Mouse (Mus musculus) stomach, postnatal 0 days (tissue): ENCODE data around the gene Cd81. TPM values are rescaled to one million over a fixed set of nuclear protein-coding genes. Genes with fewer than 3 reads are reported as not detected.

Source experiments
- ATAC-seq: fragments of 200-750 bp; cut with Nextera tagmentation; 2 replicates; pipeline ENCODE4 v1.8.0; 2017; ENCODE audit not compliant: low FRiP score, low TSS enrichment
- DNase-seq: peaks from one replicate; pipeline ENCODE4 v3.0.0-alpha.2; 2016; ENCODE audit warnings: low spot score
- H3K27ac ChIP-seq: fragments of 300-500 bp; sonication (generic); replicated peaks from 2 replicates; pipeline ENCODE4 v1.5.1; 2014; ENCODE audit warnings: mild to moderate bottlenecking, control low read depth
- H3K27me3 ChIP-seq: fragments of 300-500 bp; sonication (generic); 2 replicates; pipeline ENCODE4 v1.6.1; 2014; ENCODE audit warnings: low read length; ENCODE audit not compliant: control insufficient read depth, insufficient read depth
- H3K36me3 ChIP-seq: fragments of 300-500 bp; sonication (generic); 2 replicates; pipeline ENCODE4 v1.6.1; 2014; ENCODE audit warnings: low read length, mixed read lengths; ENCODE audit not compliant: control insufficient read depth, insufficient read depth
- H3K4me1 ChIP-seq: fragments of 300-500 bp; sonication (generic); replicated peaks from 2 replicates; pipeline ENCODE4 v1.6.1; 2014; ENCODE audit warnings: antibody characterized with exemption; ENCODE audit not compliant: control insufficient read depth, insufficient read depth
- H3K4me2 ChIP-seq: fragments of 300-500 bp; sonication (generic); replicated peaks from 2 replicates; pipeline ENCODE4 v1.6.1; 2014; ENCODE audit warnings: low read depth, mild to moderate bottlenecking, control low read depth, moderate library complexity
- H3K4me3 ChIP-seq: fragments of 300-500 bp; sonication (generic); 2 replicates; pipeline ENCODE4 v1.5.1; 2014; ENCODE audit warnings: low read depth, low read length, control low read depth
- H3K9ac ChIP-seq: fragments of 300-500 bp; sonication (generic); 2 replicates; pipeline ENCODE4 v1.6.1; 2014; ENCODE audit warnings: mild to moderate bottlenecking, low read length, control low read depth, mixed read lengths
- H3K9me3 ChIP-seq: fragments of 300-500 bp; sonication (generic); 2 replicates; pipeline ENCODE4 v1.6.1; 2016; ENCODE audit warnings: low read length; ENCODE audit not compliant: control insufficient read depth
- CTCF ChIP-seq: IDR thresholded peaks from 2 replicates; pipeline ENCODE4 v1.5.1; 2016; ENCODE audit warnings: antibody characterized with exemption, low read depth, mild to moderate bottlenecking, moderate library complexity
- EP300 ChIP-seq: optimal IDR thresholded peaks from 2 replicates; pipeline ENCODE3; 2016; ENCODE audit warnings: antibody characterized with exemption
- WGBS: fragments of 180-500 bp; shearing (Covaris S2); extraction: QIAGEN DNeasy Blood & Tissue Kit; methylation state at CpG from one replicate; pipeline ENCODE4 v1.1.7; 2014; 5-methylcytosine and 5-hydroxymethylcytosine counted together
- polyA plus RNA-seq: library from polyadenylated mRNA; unstranded; fragments of >200 nt; fragmentation: Nextera tagmentation; extraction: Ambion mirVana; gene quantifications from 2 replicates; pipeline ENCODE4 v1.2.1, GENCODE M21; 2015

The Cd81 gene
- polyA plus RNA-seq, 1 experiment from 2014 or later: 381 TPM

GRCm38 (mm10) chr7:143007599-143008369 is 44.8 kb upstream of the Cd81 start:
- ATAC-seq: peak; percentile 86
- 39% methylated on average over 17 of the region's 17 CpGs for WGBS
- peaks cover 13% of the 10 kb centered on the region; the same call in 1 of the 2 replicates for H3K4me1 ChIP-seq

GRCm38 (mm10) chr7:143008370-143008926 is 44.1 kb upstream of the Cd81 start:
- Histone ChIP-seq H3K27ac (peak overlapping the region; percentile 85), H3K4me1 (peaks cover 13% of the 10 kb centered on the region), H3K4me3 (no peak overlapping the region), H3K4me2 (0 out of 2 replicates have a peak overlapping the region, but pooled peaks have one; percentile 15), H3K36me3 (no peaks in the 10 kb centered on the region), H3K9ac (no peak overlapping the region), H3K9me3 (no peaks in the 10 kb centered on the region), H3K27me3 (no peaks in the 10 kb centered on the region)
- no peak for TF ChIP-seq CTCF
- TF ChIP-seq EP300: no peak
- ATAC-seq: peak; percentile 56
- DNase-seq: peak; percentile 48
- WGBS: 46% methylated on average over 8 of the region's 8 CpGs

More at GRCm38 (mm10) chr7:143007599-143008369, 44.8 kb upstream of the Cd81 start:
- DNase-seq: peak; percentile 93
- Histone ChIP-seq H3K27me3 (no peaks in the 10 kb centered on the region), H3K4me3 (no peak overlapping the region), H3K4me2 (no peak overlapping the region), H3K27ac (peak overlapping the region; percentile 85), H3K9me3 (no peaks in the 10 kb centered on the region), H3K36me3 (no peaks in the 10 kb centered on the region), H3K9ac (peak overlapping the region; percentile 35; the same call in 1 of the 2 replicates)
- TF ChIP-seq CTCF (peak; percentile 95), EP300 (no peak)

- Histone ChIP-seq H3K27me3 (no peaks in the 10 kb centered on the region), H3K4me1 (peaks cover 15% of the 10 kb centered on the region), H3K9ac (no peak overlapping the region), H3K27ac (peak overlapping the region; percentile 85), H3K9me3 (no peaks in the 10 kb centered on the region), H3K36me3 (no peaks in the 10 kb centered on the region), H3K4me2 (no peak overlapping the region; the same call in 1 of the 2 replicates), H3K4me3 (no peak overlapping the region)
- 36% methylated on average over 3 of the region's 4 CpGs for WGBS
- TF ChIP-seq EP300 (no peak), CTCF (no peak; the same call in 1 of the 2 replicates)
- peak; percentile 30; the same call in 1 of the 2 replicates for ATAC-seq
- DNase-seq: peak; percentile 44
Observed at GRCm38 (mm10) chr7:143008996-143009665, 43.4 kb upstream of the Cd81 start.

GRCm38 (mm10) chr7:143009996-143010395 is 42.5 kb upstream of the Cd81 start:
- peak overlapping the region; percentile 85; the same call in 1 of the 2 replicates for H3K27ac ChIP-seq
- 88% methylated on average over 4 of the region's 4 CpGs for WGBS
- TF ChIP-seq CTCF (no peak), EP300 (no peak)

GRCm38 (mm10) chr7:143011226-143011625 is 41.3 kb upstream of the Cd81 start:
- Histone ChIP-seq H3K27me3 (no peaks in the 10 kb centered on the region), H3K36me3 (no peaks in the 10 kb centered on the region), H3K4me3 (no peak overlapping the region), H3K4me2 (no peak overlapping the region), H3K4me1 (peaks cover 25% of the 10 kb centered on the region), H3K9ac (no peak overlapping the region), H3K27ac (no peak overlapping the region), H3K9me3 (no peaks in the 10 kb centered on the region)
- ATAC-seq (no peak), DNase-seq (no peak)
- WGBS: 74% methylated on average over 1 of the region's 1 CpGs
- TF ChIP-seq CTCF (no peak), EP300 (no peak)

More at GRCm38 (mm10) chr7:143009996-143010395, 42.5 kb upstream of the Cd81 start:
- Histone ChIP-seq H3K36me3 (no peaks in the 10 kb centered on the region), H3K4me2 (no peak overlapping the region), H3K9me3 (no peaks in the 10 kb centered on the region), H3K4me1 (peaks cover 19% of the 10 kb centered on the region), H3K4me3 (no peak overlapping the region), H3K9ac (no peak overlapping the region), H3K27me3 (no peaks in the 10 kb centered on the region)
- DNase-seq (no peak), ATAC-seq (no peak)
